Mouse (Mus musculus): ENCODE results near the gene Cfap97d2.

DNA sequence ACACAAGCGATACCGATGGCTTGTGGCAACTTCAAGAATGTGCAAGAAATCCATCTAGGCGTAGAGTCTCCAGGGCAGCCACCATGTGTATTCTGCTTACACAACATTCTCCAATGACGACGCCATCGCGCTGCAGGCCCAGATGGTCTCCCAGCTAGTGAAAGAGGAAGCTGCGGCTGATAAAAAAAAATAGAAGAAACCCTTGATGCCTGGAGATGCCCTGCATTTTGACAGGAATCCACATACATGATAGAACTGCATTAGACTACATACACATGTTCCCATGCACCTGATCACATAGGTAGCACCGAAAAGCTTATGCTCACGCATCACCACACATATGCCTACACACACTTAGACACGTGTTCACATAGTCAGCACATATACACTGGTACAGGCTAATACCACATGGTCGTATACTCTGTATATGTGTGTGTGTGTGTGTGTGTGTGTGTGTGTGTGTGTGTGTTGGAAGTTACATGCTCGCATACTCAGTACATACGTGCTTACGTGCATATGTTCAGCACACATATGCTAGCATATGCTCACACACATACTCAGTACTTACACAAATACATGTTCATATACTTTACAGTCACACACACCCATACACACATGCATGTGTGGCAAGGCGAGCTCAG is 19.9 kb upstream of the Cfap97d2 start:
- TF ChIP-seq CTCF (IDR thresholded peaks at IDR 0.05; ENCODE audit: low read depth) (no peak), EP300 (IDR thresholded peaks at IDR 0.05; ENCODE audit: low read depth) (no peak)

All from heart, postnatal 0 days (tissue).